Mouse (Mus musculus) 3134 (cell line): ENCODE measurements around the gene Hist2h2bb.

Experiments
- DNase-seq: peaks from one replicate; pipeline ENCODE4 v3.0.0-alpha.2; 2011; ENCODE audit warnings: low spot score; ENCODE audit not compliant: insufficient read length; ENCODE audit errors: extremely low read depth

Hist2h2bb gene

DNA sequence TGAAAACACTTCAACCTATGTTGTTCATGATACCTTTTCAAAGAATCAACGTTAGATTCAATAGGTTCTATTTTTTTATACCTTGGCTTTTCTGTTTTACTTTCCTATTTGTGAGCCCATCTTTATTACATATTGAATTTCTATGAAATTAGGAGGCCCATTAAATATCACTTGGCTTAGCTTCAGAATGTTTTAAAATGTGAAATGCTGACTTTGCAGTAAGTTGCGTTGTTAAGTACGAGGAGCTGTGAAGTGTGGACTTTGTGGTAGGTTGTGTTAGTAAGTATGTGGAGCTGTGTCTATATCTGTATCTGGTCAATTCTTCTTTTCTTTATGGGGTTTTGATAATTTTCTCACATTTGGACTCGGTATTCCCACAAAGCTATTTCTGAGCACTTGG is 28.8 kb downstream of the Hist2h2bb start:
- DNase-seq: no peak

DNA sequence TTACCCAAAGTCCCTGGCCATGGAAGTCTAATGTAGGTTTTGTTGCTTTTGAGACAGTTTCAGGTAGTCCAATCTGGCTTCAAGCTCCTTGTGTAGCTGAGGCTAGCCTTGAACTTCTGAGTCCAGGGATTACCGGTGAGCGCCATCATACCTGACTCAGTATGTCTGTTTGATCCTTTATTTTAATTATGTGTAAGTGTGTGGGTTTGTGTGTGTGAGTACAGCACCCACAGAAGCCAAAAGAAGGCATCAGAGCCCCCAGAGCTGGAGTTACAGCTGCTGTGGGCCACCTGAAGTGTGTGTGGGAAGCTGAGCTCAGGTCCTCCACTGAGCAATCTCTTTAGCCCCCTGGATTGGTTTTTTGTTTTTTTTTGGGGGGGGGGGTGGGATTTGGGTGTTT is 30.0 kb downstream of the Hist2h2bb start:
- DNase-seq: no peak

DNA sequence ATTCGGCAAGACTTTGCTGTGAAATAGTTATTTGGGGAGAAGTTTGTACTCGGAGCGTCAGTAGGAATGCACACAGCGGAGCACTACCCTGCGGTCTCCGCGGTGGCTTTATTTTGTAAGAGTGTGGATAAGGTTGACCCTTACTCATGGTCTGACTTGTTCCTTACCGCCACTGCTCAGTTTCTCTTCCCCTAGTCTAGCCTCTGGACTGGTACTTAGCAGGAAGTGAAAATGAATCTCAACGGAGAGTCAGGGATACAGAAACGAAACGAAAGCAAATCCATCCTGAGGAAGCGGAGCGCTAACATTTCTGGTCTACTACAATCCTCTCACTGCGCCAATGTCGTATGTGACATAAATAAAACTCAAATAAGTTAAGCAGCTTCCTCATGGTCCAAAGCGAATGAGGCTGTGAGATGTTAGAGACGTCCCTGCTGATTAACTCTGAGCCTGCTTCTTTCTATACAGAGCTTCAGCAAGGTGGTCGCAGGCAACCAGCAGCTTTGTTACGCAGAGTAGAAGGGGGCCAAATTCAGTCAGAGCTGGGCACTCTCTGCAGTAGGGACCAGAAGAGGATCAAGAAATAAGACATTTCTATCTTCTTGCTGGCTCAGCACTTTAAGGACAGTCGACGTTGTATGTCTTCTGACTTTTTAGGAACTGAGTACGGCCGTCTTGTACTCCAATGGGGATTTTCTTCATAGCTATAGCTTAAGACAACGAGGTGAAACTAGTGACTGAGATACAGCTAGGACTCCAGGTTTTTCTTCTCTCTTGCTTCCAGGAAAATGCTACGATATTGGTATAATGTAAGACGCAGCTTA is 31.4 kb downstream of the Hist2h2bb start:
- no peak for DNase-seq

DNA sequence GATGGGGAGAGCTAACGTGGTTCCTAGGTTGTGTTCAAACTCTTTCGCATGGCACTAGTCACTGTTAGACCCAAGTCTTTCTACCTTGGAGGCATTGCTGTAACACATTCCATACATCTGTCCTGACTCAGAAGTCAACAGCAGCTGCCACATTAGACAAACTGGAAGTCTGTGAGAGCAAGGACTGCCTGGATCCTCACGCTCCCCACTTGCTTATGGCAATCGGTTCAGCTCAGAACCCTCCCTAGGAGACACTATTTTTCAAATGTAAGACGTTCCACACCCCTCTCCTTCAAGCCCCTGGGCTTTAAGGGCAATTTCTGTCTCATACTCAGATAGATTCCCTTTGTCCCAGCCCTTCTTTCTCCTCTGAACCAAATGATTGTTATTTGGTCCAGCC is 32.5 kb downstream of the Hist2h2bb start:
- no peak for DNase-seq

DNA sequence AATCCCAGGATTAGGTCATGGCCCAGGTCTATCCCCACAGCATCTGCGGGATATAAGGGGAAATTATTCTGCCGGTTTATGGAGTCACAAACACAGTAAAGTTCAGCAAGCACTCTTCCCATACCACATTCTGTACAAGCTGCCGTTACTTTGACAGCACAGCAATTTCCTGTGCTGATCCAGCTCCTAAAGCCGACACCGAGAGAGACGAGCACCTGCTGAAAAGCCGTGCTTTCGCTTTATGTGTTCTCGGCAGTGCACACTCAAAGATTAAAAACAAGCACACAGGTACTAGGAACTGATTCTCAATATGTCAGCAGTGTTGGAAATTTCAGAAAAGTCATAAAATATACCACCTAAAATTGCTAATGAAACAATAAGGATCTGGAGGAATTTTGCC is 37.0 kb downstream of the Hist2h2bb start:
- DNase-seq: no peak

DNA sequence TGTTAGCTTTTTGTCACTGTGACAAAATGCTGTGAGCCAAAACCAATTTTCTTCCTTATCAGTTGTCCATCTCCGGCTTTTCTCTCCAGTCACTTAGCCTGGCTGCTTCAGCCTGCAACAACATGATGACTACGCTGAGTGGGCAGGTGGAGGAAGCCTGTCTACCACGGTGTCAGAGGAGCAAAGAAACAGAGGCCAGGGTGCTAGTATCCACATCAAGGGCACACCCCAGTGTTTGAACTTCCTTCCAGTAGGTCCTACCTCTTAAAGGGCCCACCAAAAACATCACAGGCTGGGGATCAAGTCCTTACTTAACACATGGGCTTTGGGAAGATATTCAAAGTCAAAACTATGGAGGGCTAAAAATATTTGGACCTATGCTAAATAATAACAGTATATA is 39.9 kb downstream of the Hist2h2bb start:
- DNase-seq: no peak

DNA sequence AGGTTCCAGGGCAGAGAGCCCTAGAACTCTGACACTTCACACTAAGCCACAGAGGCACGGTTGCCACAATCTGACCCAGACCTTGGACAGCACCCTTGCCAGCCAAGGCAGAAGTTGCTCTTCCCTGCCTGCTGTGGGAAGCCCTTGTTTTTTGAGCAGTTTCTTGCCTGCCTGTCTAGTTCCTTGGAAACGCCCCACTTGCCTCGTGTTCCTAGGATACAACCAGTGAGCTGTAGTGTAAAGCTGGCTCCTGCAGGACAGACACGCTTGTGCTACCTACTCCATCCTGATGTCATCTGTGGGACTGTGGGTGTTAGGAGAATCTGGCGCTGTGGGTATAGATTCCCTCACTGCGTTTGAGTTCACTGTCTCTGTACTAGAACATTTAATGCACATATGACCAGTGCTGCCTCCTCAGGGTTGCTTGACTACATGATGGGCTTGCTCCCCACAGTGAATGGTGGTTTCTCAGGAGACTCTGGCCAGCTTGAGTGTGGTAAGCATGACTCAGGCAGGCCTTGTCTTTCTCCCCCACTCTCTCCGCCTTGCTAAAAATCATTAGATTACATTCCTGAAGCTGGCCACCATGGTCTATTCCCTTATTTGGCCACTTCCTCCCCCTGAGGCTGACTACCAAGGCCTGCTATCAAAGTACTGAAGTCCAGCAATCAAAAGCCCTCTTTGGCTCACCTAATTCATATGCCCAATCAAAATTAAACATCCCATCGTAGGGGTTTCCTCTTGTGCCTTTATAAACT is 43.0 kb downstream of the Hist2h2bb start:
- DNase-seq: no peak
